Mouse (Mus musculus) olfactory bulb, adult 2 months (tissue): ENCODE data around the gene Slc9a8.

Source experiments
- CTCF ChIP-seq: fragments of 200-500 bp; IDR thresholded peaks from 2 replicates; pipeline ENCODE4 v1.5.1; 2012; ENCODE audit warnings: low read depth, mild to moderate bottlenecking, low read length, moderate library complexity; ENCODE audit not compliant: insufficient read depth
- POLR2A ChIP-seq: fragments of 200-500 bp; IDR thresholded peaks from 2 replicates; pipeline ENCODE4 v1.6.1; 2012; ENCODE audit warnings: mild to moderate bottlenecking, low read depth, low read length, moderate library complexity; ENCODE audit not compliant: insufficient read depth

DNA sequence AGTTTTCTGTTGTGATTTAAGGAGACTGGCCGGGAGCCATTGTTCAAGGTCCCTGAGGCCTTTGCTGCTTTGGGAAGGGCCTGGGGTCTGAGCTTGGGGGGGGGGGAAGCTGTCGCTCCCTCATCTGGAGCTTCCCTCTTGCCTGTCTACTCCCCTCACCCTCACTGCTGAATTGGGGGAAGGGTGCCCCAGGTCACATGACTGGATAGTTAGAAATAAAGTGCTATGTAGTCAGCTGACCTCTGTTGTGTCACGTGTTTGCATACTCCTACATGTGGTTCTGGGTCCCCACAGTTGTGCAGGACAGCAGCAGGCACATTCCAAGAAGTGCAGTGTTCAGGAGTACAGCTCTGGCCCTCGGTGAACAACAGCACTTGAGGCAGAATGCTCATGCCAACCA lies 55.2 kb downstream of the Slc9a8 start:
- TF ChIP-seq POLR2A (no peak), CTCF (no peak)
